Mouse (Mus musculus) liver, embryonic 11.5 days (tissue): ENCODE measurements around the gene Tcl1b4. TPM values are rescaled to one million over a fixed set of nuclear protein-coding genes. Genes with fewer than 3 reads are reported as not detected.
"Not testable (repeated sequence)": the region's sequence is repeated elsewhere in the genome, so short reads cannot be mapped to it uniquely, and the experiment has no call there.

Experiments
- ATAC-seq: fragments of 200-750 bp; cut with Nextera tagmentation; replicated peaks from 2 replicates; pipeline ENCODE4 v1.8.0; 2017; ENCODE audit warnings: moderate number of reproducible peaks, mild to moderate bottlenecking, moderate TSS enrichment, moderate library complexity; ENCODE audit not compliant: low FRiP score
- DNase-seq: peaks from one replicate; pipeline ENCODE4 v3.0.0-alpha.2; 2017; ENCODE audit warnings: low spot score
- H3K27ac ChIP-seq: fragments of 300-500 bp; sonication (generic); 2 replicates; pipeline ENCODE4 v1.5.1; 2014; ENCODE audit warnings: mild to moderate bottlenecking, low read depth, low read length, control low read depth
- H3K27me3 ChIP-seq: fragments of 300-500 bp; sonication (generic); replicated peaks from 2 replicates; pipeline ENCODE4 v1.6.1; 2014; ENCODE audit warnings: low read length, mixed read lengths; ENCODE audit not compliant: control insufficient read depth, insufficient read depth
- H3K36me3 ChIP-seq: fragments of 300-500 bp; sonication (generic); 2 replicates; pipeline ENCODE4 v1.6.1; 2014; ENCODE audit warnings: mild to moderate bottlenecking, low read length, moderate library complexity, mixed read lengths; ENCODE audit not compliant: control insufficient read depth, insufficient read depth
- H3K4me1 ChIP-seq: fragments of 300-500 bp; sonication (generic); replicated peaks from 2 replicates; pipeline ENCODE4 v1.6.1; 2014; ENCODE audit warnings: low read length, mixed read lengths; ENCODE audit not compliant: control insufficient read depth, insufficient read depth
- H3K4me2 ChIP-seq: fragments of 300-500 bp; sonication (generic); 2 replicates; pipeline ENCODE4 v1.6.1; 2014; ENCODE audit warnings: mild to moderate bottlenecking, control low read depth, moderate library complexity
- H3K4me3 ChIP-seq: fragments of 300-500 bp; sonication (generic); 2 replicates; pipeline ENCODE4 v1.5.1; 2014; ENCODE audit warnings: low read depth, low read length, control low read depth
- H3K9ac ChIP-seq: fragments of 300-500 bp; sonication (generic); 2 replicates; pipeline ENCODE4 v1.6.1; 2014; ENCODE audit warnings: low read depth, low read length, control low read depth
- H3K9me3 ChIP-seq: fragments of 300-500 bp; sonication (generic); 2 replicates; pipeline ENCODE4 v1.6.1; 2016; ENCODE audit warnings: low read length, inconsistent platforms, mixed read lengths; ENCODE audit not compliant: control insufficient read depth
- WGBS: fragments of 180-500 bp; shearing (Covaris S2); extraction: QIAGEN DNeasy Blood & Tissue Kit; methylation state at CpG from one replicate; pipeline ENCODE4 v1.1.7; 2014; 5-methylcytosine and 5-hydroxymethylcytosine counted together
- polyA plus RNA-seq: library from polyadenylated mRNA; unstranded; fragments of >200 nt; fragmentation: Nextera tagmentation; extraction: Ambion mirVana; gene quantifications from 2 replicates; pipeline ENCODE4 v1.2.1, GENCODE M21; 2014

The Tcl1b4 gene
- polyA plus RNA-seq, 1 experiment from 2014 or later: not detected

- H3K27me3 ChIP-seq, H3K4me2 ChIP-seq, ATAC-seq, H3K27ac ChIP-seq, H3K9me3 ChIP-seq, H3K4me3 ChIP-seq, H3K36me3 ChIP-seq, DNase-seq, H3K4me1 ChIP-seq, H3K9ac ChIP-seq: not testable (repeated sequence)
- WGBS: 21% methylated on average over 2 of the region's 2 CpGs
These were observed 12.8 kb upstream of the Tcl1b4 start for GRCm38 (mm10) chr12:105188980-105189379.

- not testable (repeated sequence) for H3K9me3 ChIP-seq, ATAC-seq, H3K36me3 ChIP-seq, H3K27ac ChIP-seq, DNase-seq, H3K9ac ChIP-seq, H3K27me3 ChIP-seq, H3K4me3 ChIP-seq, H3K4me2 ChIP-seq, H3K4me1 ChIP-seq
- WGBS: 91% methylated on average over 6 of the region's 6 CpGs
These were observed 11.0 kb upstream of the Tcl1b4 start, which contains the start of gene Tcl1b3 for GRCm38 (mm10) chr12:105190743-105191142. Gene Tcl1b3, plus strand, starts transcription at chr12:105191043.

GRCm38 (mm10) chr12:105199684-105200497 lies 1.9 kb upstream of the Tcl1b4 start:
- H3K9ac ChIP-seq, H3K27ac ChIP-seq, H3K9me3 ChIP-seq, H3K27me3 ChIP-seq, H3K4me3 ChIP-seq, DNase-seq, H3K4me2 ChIP-seq, ATAC-seq, H3K36me3 ChIP-seq, H3K4me1 ChIP-seq: not testable (repeated sequence)
- 69% methylated on average over 7 of the region's 7 CpGs for WGBS

- Histone ChIP-seq H3K9me3 (no peaks in the 10 kb centered on the region), H3K4me2 (no peak overlapping the region), H3K27me3 (no peaks in the 10 kb centered on the region), H3K4me3 (no peak overlapping the region), H3K27ac (no peak overlapping the region), H3K9ac (no peak overlapping the region), H3K36me3 (no peaks in the 10 kb centered on the region), H3K4me1 (no peaks in the 10 kb centered on the region)
- WGBS: 65% methylated on average over 1 of the region's 1 CpGs
- DNase-seq (no peak), ATAC-seq (no peak)
These were observed 5.3 kb downstream of the Tcl1b4 start for GRCm38 (mm10) chr12:105207071-105207470.

GRCm38 (mm10) chr12:105208441-105208840 lies 6.7 kb downstream of the Tcl1b4 start:
- ATAC-seq (no peak), DNase-seq (no peak)
- H3K36me3 ChIP-seq: no peaks in the 10 kb centered on the region
- H3K4me2 ChIP-seq: no peak overlapping the region
- no peak overlapping the region for H3K4me3 ChIP-seq
- no peaks in the 10 kb centered on the region for H3K4me1 ChIP-seq
- 88% methylated on average over 1 of the region's 1 CpGs for WGBS
- no peaks in the 10 kb centered on the region for H3K9me3 ChIP-seq
- H3K27ac ChIP-seq: no peak overlapping the region
- no peak overlapping the region for H3K9ac ChIP-seq
- no peaks in the 10 kb centered on the region for H3K27me3 ChIP-seq

GRCm38 (mm10) chr12:105209231-105209630 lies 7.5 kb downstream of the Tcl1b4 start:
- no peaks in the 10 kb centered on the region for H3K9me3 ChIP-seq
- H3K4me1 ChIP-seq: no peaks in the 10 kb centered on the region
- H3K27ac ChIP-seq: no peak overlapping the region
- H3K4me3 ChIP-seq: no peak overlapping the region
- H3K27me3 ChIP-seq: no peaks in the 10 kb centered on the region
- DNase-seq: no peak
- WGBS: 91% methylated on average over 7 of the region's 7 CpGs
- no peak for ATAC-seq
- H3K9ac ChIP-seq: no peak overlapping the region
- no peak overlapping the region for H3K4me2 ChIP-seq
- no peaks in the 10 kb centered on the region for H3K36me3 ChIP-seq

- 88% methylated on average over 7 of the region's 7 CpGs for WGBS
- Histone ChIP-seq H3K27ac (no peak overlapping the region), H3K4me2 (no peak overlapping the region)
These were observed 15.5 kb downstream of the Tcl1b4 start for GRCm38 (mm10) chr12:105217101-105217760.

GRCm38 (mm10) chr12:105222601-105223319 lies 21.0 kb downstream of the Tcl1b4 start, which contains the start of gene Tcl1:
Gene Tcl1, minus strand, starts transcription at chr12:105222793.
- no peaks in the 10 kb centered on the region for H3K36me3 ChIP-seq
- 79% methylated on average over 22 of the region's 22 CpGs for WGBS
- ATAC-seq: no peak

More at GRCm38 (mm10) chr12:105217101-105217760, 15.5 kb downstream of the Tcl1b4 start:
- H3K4me1 ChIP-seq: no peaks in the 10 kb centered on the region
- DNase-seq (no peak), ATAC-seq (no peak)
- H3K4me3 ChIP-seq: no peak overlapping the region
- no peak overlapping the region for H3K9ac ChIP-seq
- no peaks in the 10 kb centered on the region for H3K36me3 ChIP-seq
- no peaks in the 10 kb centered on the region for H3K27me3 ChIP-seq
- no peaks in the 10 kb centered on the region for H3K9me3 ChIP-seq

More at GRCm38 (mm10) chr12:105222601-105223319, 21.0 kb downstream of the Tcl1b4 start, which contains the start of gene Tcl1:
- no peak for DNase-seq
- Histone ChIP-seq H3K4me2 (no peak within 1 kb of the TSS), H3K27ac (no peak within 1 kb of the TSS), H3K4me1 (no peaks in the 10 kb centered on the region), H3K27me3 (no peaks in the 10 kb centered on the region), H3K4me3 (no peak within 1 kb of the TSS), H3K9ac (no peak within 1 kb of the TSS), H3K9me3 (no peaks in the 10 kb centered on the region)
